Mouse (Mus musculus) E14TG2a.4 (cell line): Measurements from ENCODE around the gene Cdhr4.

Experiments used
- H3K27me3 ChIP-seq: 2 replicates; pipeline ENCODE4 v1.6.1; 2014; ENCODE audit warnings: low read length, control low read depth; ENCODE audit not compliant: insufficient read depth
- H3K36me3 ChIP-seq: 2 replicates; pipeline ENCODE4 v1.6.1; 2014; ENCODE audit warnings: low read length, control low read depth; ENCODE audit not compliant: insufficient read depth
- H3K4me1 ChIP-seq: replicated peaks from 2 replicates; pipeline ENCODE4 v1.6.1; 2014; ENCODE audit warnings: low read depth, low read length, control low read depth
- H3K4me3 ChIP-seq: replicated peaks from 2 replicates; pipeline ENCODE4 v1.5.1; 2014; ENCODE audit warnings: mild to moderate bottlenecking, low read length
- H3K9me3 ChIP-seq: 2 replicates; pipeline ENCODE4 v1.6.1; 2014; ENCODE audit warnings: low read length, control low read depth
- CTCF ChIP-seq: conservative IDR thresholded peaks from 2 replicates; pipeline ENCODE4 v1.5.1; 2014; ENCODE audit warnings: low read length
- NANOG ChIP-seq: IDR thresholded peaks from 2 replicates; pipeline ENCODE4 v1.6.1; 2014; ENCODE audit warnings: borderline replicate concordance, low read length, mixed read lengths
- POU5F1 ChIP-seq: IDR thresholded peaks from 2 replicates; pipeline ENCODE4 v1.6.1; 2014; ENCODE audit warnings: low read length, borderline replicate concordance

The Cdhr4 gene

DNA sequence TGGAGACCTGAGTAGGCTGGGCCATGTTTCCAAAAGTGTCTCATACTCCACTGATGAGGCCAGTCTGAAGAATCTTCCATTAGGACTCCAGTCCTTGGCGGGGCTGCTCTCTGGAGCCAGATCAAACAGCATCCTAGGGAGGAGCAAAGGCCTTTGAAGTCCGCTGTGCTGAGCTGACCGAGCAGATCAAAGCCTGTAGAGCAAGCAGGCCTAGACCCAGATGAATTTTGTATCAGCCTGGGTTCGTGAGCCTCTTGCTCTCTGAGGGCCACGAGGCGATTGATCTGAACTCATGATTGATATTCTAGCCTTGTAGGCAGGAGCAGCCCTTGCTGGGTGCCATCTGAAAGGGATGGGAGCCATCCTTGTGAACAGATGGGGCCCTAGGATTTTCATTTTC, 32.4 kb upstream of the Cdhr4 start:
- no peaks in the 10 kb centered on the region for H3K9me3 ChIP-seq
- peaks cover 100% of the 10 kb centered on the region for H3K36me3 ChIP-seq
- H3K4me1 ChIP-seq, result peaks cover 100% of the 10 kb centered on the region
- TF ChIP-seq NANOG (no peak), CTCF (no peak), POU5F1 (no peak)
- H3K4me3 ChIP-seq, result no peak overlapping the region
- H3K27me3 ChIP-seq, result no peaks in the 10 kb centered on the region

DNA sequence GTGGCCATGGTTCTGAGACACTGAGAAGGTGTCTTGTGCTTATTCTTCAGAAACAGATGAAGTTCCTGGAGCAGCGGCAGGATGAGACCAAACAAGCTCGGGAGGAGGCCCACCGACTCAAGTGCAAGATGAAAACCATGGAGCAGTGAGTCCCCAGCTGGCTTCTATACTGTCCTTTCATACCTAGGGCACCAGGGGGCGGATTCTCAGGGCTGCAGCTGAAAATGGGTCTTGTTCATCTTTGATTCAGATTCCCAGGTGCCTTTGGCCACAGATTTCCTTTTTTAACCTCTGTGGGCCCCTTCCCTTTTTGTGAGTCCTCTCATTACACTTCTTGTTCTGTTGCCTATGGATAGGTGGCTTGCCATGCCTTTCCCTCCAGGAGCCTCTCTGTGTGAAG, 31.4 kb upstream of the Cdhr4 start:
- no peak for TF ChIP-seq NANOG
- TF ChIP-seq CTCF, result peak; percentile 18
- no peak for TF ChIP-seq POU5F1
- Histone ChIP-seq H3K4me1 (peaks cover 93% of the 10 kb centered on the region), H3K9me3 (no peaks in the 10 kb centered on the region), H3K4me3 (peak overlapping the region; percentile 43; the same call in 1 of the 2 replicates), H3K36me3 (peaks cover 100% of the 10 kb centered on the region), H3K27me3 (no peaks in the 10 kb centered on the region)

DNA sequence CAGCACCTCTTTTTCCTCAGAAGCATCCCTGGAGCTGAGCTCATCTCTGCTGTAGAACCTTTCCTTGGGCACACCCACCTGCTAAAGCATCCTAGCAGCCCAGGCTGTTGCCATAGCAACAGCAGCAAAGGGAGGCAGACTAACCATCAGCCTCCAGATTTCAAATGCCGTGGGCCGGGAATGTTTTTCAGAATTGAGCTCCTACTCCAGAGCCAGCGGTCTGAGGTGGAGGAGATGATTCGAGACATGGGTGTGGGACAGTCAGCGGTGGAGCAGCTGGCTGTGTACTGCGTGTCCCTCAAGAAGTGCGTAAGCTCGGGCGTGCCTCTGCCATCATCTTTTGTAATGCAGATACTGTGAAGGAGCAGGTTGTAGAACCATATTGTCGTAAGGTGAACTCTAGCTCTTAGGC, 30.9 kb upstream of the Cdhr4 start:
- peaks cover 88% of the 10 kb centered on the region for H3K4me1 ChIP-seq
- H3K27me3 ChIP-seq, result no peaks in the 10 kb centered on the region
- TF ChIP-seq POU5F1 (peak; percentile 72), CTCF (no peak)
- H3K4me3 ChIP-seq, result peak overlapping the region; percentile 43
- H3K9me3 ChIP-seq, result no peaks in the 10 kb centered on the region
- peaks cover 100% of the 10 kb centered on the region for H3K36me3 ChIP-seq

DNA sequence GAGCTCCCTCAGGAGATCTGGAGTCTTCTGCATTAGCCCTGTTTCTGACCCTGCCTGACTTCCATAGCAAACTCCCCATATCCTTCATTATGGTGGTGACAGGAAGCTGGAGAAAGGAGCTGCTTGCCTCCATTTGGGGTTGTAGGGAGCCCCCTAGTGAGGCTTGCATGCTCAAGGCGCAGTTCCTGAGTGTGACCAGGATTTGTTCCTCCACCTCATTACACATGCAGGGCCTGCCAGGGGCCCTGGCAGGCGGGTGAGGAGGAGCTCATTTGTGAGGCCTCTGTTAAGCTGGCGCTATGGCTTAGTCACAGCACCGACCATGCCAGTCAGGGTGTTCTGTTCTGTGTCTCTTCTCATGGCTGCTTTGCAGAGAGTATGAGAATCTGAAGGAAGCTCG, 30.4 kb upstream of the Cdhr4 start:
- peaks cover 83% of the 10 kb centered on the region for H3K4me1 ChIP-seq
- H3K4me3 ChIP-seq, result peak overlapping the region; percentile 43
- no peaks in the 10 kb centered on the region for H3K27me3 ChIP-seq
- no peaks in the 10 kb centered on the region for H3K9me3 ChIP-seq
- TF ChIP-seq NANOG, result no peak
- TF ChIP-seq POU5F1, result no peak
- no peak for TF ChIP-seq CTCF
- H3K36me3 ChIP-seq, result peaks cover 100% of the 10 kb centered on the region

DNA sequence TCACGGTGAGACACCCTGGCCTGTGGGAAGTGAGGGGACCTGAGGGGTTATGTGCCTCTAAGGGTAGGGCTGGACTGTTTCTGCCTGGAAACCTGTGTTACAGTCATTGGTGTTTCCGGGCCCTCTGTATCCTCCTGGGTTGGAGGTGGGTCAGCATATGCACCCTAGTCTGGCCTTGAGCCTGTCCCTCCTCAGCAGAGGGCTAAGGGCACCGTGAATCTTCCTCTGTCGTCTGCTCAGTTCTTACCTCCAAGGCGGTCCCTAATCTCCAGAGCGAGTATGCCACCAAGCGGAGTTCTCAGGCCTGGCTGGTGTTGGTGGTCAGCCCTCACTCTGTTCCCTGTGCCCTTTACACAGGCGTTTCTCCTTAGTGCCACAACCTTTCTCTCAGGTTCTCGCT, 29.4 kb upstream of the Cdhr4 start:
- TF ChIP-seq POU5F1 (no peak), CTCF (no peak), NANOG (no peak)
- H3K4me3 ChIP-seq, result no peak overlapping the region
- peaks cover 100% of the 10 kb centered on the region for H3K36me3 ChIP-seq
- no peaks in the 10 kb centered on the region for H3K9me3 ChIP-seq
- H3K27me3 ChIP-seq, result no peaks in the 10 kb centered on the region
- H3K4me1 ChIP-seq, result peaks cover 73% of the 10 kb centered on the region

DNA sequence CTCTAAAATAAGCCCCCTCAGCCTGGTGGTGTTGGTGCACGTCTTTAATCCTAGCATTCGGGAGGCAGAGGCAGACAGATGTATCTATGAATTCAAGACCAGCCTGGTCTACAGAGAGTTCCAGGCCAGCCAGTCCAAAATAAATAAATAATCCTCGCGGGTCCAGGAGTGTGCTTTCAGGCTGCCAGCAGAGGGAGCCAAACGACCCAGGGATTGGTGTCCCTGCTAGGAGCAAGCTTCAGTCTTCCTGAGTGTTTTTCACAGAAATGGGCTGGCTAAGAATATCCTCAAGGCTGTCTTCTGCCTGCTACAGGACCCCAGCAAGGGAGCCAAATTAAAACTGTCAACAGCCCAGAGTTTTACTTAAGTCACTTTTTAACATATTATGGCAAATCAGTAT, 28.6 kb upstream of the Cdhr4 start:
- H3K36me3 ChIP-seq, result peaks cover 100% of the 10 kb centered on the region
- H3K4me1 ChIP-seq, result peaks cover 65% of the 10 kb centered on the region
- no peaks in the 10 kb centered on the region for H3K9me3 ChIP-seq
- H3K4me3 ChIP-seq, result no peak overlapping the region
- TF ChIP-seq CTCF, result peak; percentile 96
- no peak for TF ChIP-seq NANOG
- no peaks in the 10 kb centered on the region for H3K27me3 ChIP-seq

DNA sequence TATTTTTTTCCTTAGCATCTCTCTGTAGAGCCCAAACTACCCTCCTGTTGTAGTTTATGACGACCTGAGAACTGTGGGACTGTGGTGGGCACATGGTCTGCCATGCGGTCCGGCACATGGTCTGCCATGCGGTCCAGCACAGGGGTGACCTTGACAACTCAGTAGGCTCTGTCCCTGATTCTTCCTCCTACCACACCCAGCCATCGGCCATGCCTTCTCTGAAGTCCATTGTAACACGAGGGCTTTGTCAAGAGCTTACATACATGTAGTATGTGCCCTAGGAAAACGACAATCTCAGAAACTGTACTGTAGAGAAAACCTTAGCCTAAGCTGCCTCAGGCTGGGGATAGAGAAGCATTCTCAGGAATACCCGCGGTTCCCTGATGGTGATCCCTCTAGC, 27.6 kb upstream of the Cdhr4 start:
- peaks cover 100% of the 10 kb centered on the region for H3K36me3 ChIP-seq

DNA sequence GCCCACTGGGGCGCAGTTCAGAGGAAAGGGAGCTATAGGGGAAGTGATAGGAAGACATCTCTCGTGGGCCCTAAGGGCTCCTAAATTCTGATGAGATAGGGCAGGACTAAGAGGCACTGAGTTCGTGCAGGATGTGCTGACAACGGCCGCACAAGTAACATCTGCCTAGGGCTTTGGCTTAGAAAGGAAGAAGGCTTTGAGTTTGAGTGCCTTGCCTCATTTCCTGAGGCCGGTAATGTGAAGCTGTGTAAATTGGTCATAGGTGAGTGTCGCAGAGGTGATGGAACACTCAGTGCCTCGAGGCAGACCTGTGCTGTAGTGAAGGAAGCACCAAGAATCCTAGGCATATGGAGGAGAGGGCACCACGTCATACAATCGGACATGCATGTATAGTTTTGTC, 25.6 kb upstream of the Cdhr4 start:
- Histone ChIP-seq H3K36me3 (peaks cover 100% of the 10 kb centered on the region), H3K9me3 (no peaks in the 10 kb centered on the region), H3K4me1 (peaks cover 58% of the 10 kb centered on the region), H3K27me3 (no peaks in the 10 kb centered on the region), H3K4me3 (no peak overlapping the region)
- TF ChIP-seq POU5F1 (no peak), NANOG (no peak), CTCF (no peak)

More for the DNA sequence above, 27.6 kb upstream of the Cdhr4 start:
- no peaks in the 10 kb centered on the region for H3K27me3 ChIP-seq
- TF ChIP-seq NANOG (no peak), POU5F1 (no peak), CTCF (no peak)
- no peak overlapping the region for H3K4me3 ChIP-seq
- peaks cover 58% of the 10 kb centered on the region for H3K4me1 ChIP-seq
- no peaks in the 10 kb centered on the region for H3K9me3 ChIP-seq

DNA sequence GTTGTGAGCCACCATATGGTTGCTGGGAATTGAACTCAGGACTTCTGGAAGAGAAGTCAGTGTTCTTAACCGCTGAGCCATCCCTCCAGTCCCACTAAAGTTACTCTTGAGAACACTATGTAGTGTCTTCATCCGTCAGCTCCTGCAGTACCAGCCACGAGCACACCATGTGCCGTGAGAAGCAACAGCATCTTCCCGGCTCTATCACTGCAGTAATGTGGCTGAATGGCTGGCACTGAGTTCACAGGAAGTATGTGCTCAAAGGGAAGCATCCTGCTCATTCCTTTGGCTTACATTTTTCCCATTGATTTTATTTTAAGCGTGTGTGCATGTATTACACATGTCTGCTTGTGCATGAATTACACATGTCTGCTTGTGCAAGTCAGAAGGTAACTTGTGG, 24.9 kb upstream of the Cdhr4 start:
- Histone ChIP-seq H3K27me3 (no peaks in the 10 kb centered on the region), H3K9me3 (no peaks in the 10 kb centered on the region), H3K36me3 (peaks cover 100% of the 10 kb centered on the region), H3K4me1 (peaks cover 58% of the 10 kb centered on the region), H3K4me3 (no peak overlapping the region)
- no peak for TF ChIP-seq POU5F1
- TF ChIP-seq CTCF, result no peak
- no peak for TF ChIP-seq NANOG
